Mouse (Mus musculus) bone marrow, adult 2 months (tissue): ENCODE results near the gene Tex46.

Experiments used
- CTCF ChIP-seq: fragments of 200-500 bp; IDR thresholded peaks from 2 replicates; pipeline ENCODE4 v1.5.1; 2011; ENCODE audit warnings: low read length, control low read depth; ENCODE audit not compliant: control insufficient read depth, insufficient read depth
- POLR2A ChIP-seq: fragments of 200-500 bp; IDR thresholded peaks from 2 replicates; pipeline ENCODE4 v1.6.1; 2011; ENCODE audit warnings: low read depth, mild to moderate bottlenecking, control low read depth, low read length, borderline replicate concordance; ENCODE audit not compliant: control insufficient read depth

- TF ChIP-seq CTCF = no peak
- no peak for TF ChIP-seq POLR2A
Measured at GRCm38 (mm10) chr4:136602018-136602554, 8.2 kb upstream of the Tex46 start.
